Mouse (Mus musculus): ENCODE data around the gene Cdca7.

The Cdca7 gene

GRCm38 (mm10) chr2:72475797-72476485, at the start of gene Cdca7:
Cdca7 (plus strand) TSS chr2:72476159.
- peak; percentile 72 for DNase-seq (ENCODE audit: low spot score)

GRCm38 (mm10) chr2:72426776-72427175, 49.2 kb upstream of the Cdca7 start:
- DNase-seq (ENCODE audit: low spot score), result no peak

DNA sequence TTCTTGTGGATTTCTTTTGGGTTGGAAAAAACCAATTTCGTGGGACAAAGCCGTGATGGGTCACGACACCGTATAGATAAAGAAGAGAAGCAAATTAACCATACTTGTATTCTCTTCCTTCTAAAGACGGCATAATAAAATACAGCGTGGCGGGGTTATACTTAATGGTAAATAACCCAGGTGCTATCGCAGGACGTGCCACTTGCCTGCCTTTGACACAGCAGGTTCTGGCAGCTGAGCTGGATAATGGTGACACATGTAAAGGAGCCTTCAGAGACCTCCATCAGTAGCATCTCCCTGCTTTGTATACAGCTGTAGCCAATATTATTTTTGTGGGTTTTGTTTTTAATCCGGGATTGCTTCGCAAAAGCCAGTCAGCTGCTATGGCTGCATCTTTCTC, 48.7 kb upstream of the Cdca7 start:
- no peak for DNase-seq (ENCODE audit: low spot score)

- no peak for DNase-seq (ENCODE audit: low spot score)
Observed at GRCm38 (mm10) chr2:72438941-72439533, 36.9 kb upstream of the Cdca7 start.

- no peak for DNase-seq (ENCODE audit: low spot score)
Observed at GRCm38 (mm10) chr2:72441010-72441409, 34.9 kb upstream of the Cdca7 start.

DNA sequence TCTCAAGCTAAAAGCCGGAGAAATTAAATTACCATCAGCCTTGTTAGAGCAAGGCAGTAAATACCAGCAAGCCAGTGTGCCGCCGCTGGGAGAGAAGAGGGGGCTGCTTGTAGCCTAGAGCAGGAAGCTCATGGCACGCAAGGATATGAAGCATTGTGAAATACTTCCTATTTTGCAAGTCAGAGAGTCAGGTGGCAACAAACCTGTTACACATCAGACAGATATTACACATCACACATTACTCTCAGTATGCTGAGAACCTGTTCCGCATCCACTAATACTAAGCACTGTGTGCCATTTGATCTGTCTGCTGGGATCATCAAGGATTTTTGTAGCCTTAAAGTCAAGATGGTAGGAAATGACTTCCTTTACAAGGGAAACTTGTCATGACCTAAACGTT, 33.1 kb upstream of the Cdca7 start:
- DNase-seq (ENCODE audit: low spot score), result no peak

GRCm38 (mm10) chr2:72443960-72444359, 32.0 kb upstream of the Cdca7 start:
- no peak for DNase-seq (ENCODE audit: low spot score)

- DNase-seq (ENCODE audit: low spot score), result no peak
Observed at GRCm38 (mm10) chr2:72446106-72446505, 29.9 kb upstream of the Cdca7 start.

DNA sequence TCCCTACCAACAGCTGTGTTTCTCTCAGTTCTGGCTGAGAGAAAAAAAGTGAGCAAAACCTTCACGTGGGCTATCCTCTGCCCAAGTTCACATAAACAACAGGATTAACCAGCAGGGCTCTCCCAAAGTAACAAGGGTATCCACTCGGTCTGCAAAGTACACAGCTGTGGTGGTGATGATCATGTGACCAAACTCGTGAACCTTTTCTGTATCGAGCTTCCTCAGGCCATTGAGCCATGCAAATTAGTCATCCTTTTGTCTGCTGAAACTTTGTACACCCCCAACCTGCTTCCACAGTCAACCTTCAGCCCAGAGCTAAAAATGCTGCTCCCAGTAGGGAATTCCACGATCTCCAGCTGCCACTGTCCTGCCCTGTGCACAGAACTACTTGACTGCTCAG, 29.3 kb upstream of the Cdca7 start:
- DNase-seq (ENCODE audit: low spot score), result no peak

DNA sequence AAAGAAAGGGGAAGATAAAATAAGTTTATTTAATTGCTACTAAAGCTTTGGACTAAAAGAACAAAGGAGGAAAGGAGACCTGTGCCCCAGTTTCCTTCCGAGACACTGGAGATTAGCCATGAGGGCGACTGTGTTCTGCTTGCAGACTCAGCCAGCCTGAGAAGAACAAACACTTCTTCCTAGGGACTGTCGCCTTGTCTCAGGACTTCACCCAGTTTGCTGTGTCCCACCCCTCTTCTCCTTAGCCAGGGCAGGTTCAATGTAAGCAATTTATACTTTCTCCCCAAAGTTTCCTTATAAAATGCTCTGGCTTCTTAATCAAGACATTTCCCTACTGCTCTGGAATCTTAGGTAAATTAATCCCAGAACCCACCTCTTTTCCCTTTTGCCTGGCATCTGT, 22.4 kb upstream of the Cdca7 start:
- no peak for DNase-seq (ENCODE audit: low spot score)

- DNase-seq (ENCODE audit: low spot score), result no peak
Observed at GRCm38 (mm10) chr2:72456189-72456588, 19.8 kb upstream of the Cdca7 start.

DNA sequence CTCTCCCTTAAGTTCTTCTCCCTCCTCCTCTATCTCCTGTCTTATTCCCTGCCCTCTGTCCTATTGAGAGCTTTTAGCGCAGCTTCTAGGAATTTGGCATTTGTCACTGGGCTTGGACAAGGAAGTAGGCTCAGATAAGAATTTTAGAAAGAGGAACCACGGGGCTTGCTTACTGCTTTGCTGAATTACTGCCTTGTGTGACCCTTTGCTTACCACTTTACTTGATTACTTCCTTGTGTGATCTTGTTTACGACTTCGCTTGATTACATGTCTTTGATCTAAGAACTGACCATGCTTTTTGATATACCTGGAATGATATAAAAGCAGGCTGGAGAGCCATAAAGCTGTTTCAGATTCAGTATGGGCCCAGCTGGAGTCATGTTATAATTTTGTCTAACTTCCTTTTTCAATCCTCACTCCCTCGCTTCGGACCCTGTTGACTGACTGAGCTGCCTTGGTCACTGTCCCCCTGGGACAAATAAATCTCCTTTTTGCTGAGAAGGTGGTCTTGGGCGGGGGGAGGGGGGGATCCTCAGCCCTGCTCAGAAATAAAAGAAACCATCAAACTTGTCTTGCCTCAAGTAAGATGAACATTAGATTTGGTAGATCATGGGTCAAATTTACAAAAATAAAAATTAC, 11.5 kb upstream of the Cdca7 start:
- DNase-seq (ENCODE audit: low spot score), result no peak

- no peak for DNase-seq (ENCODE audit: low spot score)
Observed at GRCm38 (mm10) chr2:72467604-72468003, 8.4 kb upstream of the Cdca7 start.

DNA sequence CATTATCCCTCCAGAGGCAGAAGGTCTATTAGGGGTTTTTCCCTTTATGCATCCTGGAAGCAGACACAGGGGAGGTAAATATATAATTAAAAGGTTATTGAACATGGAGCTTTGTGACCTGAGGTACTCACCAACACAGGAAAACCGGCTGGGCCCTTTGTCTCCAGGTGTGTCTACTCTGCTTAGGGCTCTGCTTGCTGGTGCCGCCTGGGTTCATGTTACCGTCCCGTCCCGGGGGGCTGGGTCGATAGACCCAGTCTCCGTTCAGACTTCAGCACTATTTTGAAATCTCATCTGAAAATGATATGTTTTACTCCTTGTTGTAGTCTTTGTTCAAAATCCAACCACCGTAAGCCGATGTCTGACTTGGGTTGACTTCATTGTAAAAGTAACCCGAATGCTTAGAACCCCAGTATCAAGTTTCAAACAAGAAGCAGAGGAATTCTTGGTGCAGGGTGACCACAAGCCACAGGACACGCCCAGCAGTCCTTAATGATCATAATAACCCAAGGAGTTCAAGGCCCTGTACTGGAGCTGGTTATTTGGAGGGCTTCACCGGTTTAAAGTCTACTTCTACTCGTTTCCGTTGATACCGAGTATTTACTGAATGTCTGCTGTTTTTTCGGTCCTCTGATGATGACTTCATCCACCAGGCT, 4.4 kb upstream of the Cdca7 start:
- DNase-seq (ENCODE audit: low spot score), result no peak

GRCm38 (mm10) chr2:72474531-72475287, 1.2 kb upstream of the Cdca7 start:
- DNase-seq (ENCODE audit: low spot score), result no peak

DNA sequence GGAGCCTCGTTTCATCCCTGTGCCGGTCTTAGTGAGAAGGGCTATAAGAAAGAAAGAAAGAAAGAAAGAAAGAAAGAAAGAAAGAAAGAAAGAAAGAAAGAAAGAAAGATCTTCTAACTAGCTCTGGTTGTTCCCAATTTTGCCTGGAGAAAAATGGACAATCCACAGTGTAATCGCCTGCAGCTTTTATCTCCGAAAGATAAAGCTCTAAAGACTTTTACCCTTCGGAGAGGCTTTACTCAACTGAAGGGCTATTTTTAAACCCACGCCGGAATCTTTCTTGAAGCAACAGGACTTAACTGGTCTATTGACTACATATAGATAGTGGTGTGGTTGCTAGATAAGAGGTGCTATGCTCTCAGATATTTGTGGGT, 549 bp upstream of the Cdca7 start:
- DNase-seq (ENCODE audit: low spot score), result no peak

- DNase-seq (ENCODE audit: low spot score), result peak; percentile 54
Observed at GRCm38 (mm10) chr2:72476486-72477211, 690 bp downstream of the Cdca7 start.

- DNase-seq (ENCODE audit: low spot score), result no peak
Observed at GRCm38 (mm10) chr2:72477221-72477620, 1.3 kb downstream of the Cdca7 start.

DNA sequence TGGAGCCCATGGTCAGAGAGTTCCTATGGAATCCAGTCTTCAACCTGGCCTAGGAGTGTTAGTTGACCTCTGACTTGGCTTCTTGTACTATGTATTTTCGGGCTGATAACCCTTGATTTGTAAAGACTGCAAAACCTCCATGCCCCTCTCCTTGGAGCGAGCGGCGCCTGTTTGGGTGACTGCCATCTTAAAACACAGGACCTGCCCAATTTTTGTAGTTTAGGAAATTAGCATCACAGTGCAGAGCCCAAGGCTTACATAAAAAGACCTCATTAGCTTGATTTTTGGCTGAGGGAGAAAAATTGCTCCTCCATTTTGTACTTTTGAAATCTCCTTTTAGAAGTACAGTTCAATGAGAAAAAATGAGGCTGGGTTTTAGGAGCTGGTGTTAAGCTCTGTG, 2.2 kb downstream of the Cdca7 start:
- no peak for DNase-seq (ENCODE audit: low spot score)

DNA sequence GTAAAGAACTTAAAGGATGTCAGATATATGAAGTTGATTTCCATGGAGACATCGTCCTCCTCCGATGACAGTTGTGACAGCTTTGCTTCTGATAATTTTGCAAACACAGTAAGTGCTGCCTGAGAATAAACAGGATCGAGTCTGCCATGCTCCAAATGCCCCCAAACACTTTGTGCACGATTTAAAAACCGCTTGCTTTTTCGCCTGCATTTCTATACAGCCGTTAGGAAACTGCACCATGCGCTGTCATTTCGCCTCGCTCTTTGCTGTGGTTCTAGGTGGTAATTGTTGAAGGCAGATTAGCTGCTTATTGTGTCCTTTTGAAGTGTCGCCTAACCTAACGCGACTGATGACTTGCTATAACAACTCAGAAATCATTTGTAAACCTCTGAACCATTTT, 3.0 kb downstream of the Cdca7 start:
- no peak for DNase-seq (ENCODE audit: low spot score)

DNA sequence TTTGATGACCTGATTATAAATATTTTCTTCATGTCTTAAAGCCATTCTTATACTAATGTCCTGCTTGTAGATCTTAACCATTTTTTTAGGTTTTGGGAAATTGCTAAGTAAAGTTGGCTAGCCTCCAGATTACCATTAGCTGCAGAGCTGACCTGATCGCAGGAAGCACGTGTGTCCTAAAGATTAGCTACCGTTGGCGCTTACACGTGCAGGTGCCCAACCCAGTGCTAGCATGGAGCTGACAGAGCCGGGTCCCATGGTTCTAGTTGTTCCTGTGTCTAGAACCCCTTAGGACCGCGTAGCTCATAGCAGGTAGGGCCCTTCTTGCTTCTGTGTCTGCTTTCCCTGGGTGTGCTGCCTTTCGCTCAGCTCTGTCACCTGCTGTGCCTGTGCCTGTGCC, 3.9 kb downstream of the Cdca7 start:
- no peak for DNase-seq (ENCODE audit: low spot score)

DNA sequence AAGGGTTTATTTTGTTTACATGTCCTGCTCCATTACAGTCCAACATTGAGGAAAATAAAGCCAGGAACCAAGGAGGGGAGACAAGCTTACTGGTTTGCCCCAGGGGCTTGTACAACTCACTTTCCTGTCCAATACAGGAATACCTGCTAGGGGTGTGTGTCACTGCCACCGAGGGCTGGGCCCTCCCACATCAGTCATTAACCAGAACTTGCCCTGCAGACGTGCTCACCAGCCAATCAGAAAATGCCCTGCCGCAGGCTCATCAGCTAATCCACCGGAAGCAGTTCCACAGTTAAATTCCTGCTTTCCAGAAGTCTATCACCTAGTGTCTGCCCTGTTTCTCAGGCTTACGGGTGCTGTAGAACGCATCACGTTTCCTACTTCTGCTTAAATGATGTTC, 15.7 kb downstream of the Cdca7 start:
- DNase-seq (ENCODE audit: low spot score), result no peak
